Mouse (Mus musculus) activated CD4-positive, CD25-positive, alpha-beta regulatory T cell, adult 4 months (primary cell): ENCODE data around the gene Rbm41. TPM values are rescaled to one million over a fixed set of nuclear protein-coding genes. Genes with fewer than 3 reads are reported as not detected.

Experiments used
- ATAC-seq: one replicate; pipeline ENCODE4 v1.8.0; 2017
- polyA plus RNA-seq, 2 experiments: library from polyadenylated mRNA; unstranded; fragments of 100-300 nt; shearing (Covaris generic); gene quantifications; one replicate each; pipeline ENCODE4 v1.2.1; 2017

The Rbm41 gene
- 1 to 10 TPM; 8.4 to 8.6 TPM for polyA plus RNA-seq

GRCm38 (mm10) chrX:139997740-139998690 lies at the start of gene Rbm41:
Gene Rbm41, minus strand, starts transcription at chrX:139998595.
- ATAC-seq: peak; percentile 100

DNA sequence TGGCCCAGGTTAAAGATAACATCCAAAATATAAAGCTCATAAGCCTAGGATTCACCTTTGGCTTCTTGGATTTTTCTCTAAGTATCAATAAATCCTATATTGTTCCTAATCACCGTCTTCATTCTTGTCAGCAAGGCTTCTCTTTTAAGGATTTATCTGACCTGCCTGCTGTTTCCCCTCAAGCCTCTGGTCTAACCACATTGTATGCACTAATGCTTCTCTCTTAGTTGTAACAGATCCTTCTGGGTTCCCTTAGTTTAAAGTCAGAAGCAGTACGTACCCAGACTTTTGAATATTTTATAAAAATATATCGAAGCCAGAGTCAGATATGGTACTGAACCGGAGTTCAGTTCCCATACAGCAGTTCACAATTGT lies 283 bp upstream of the Rbm41 start:
- no peak for ATAC-seq

- ATAC-seq: no peak
Observed at GRCm38 (mm10) chrX:139982115-139982514, 16.3 kb downstream of the Rbm41 start.

GRCm38 (mm10) chrX:139933507-139933906 lies 64.9 kb downstream of the Rbm41 start:
- no peak for ATAC-seq

- ATAC-seq: no peak
Observed at GRCm38 (mm10) chrX:139932472-139932871, 65.9 kb downstream of the Rbm41 start.

DNA sequence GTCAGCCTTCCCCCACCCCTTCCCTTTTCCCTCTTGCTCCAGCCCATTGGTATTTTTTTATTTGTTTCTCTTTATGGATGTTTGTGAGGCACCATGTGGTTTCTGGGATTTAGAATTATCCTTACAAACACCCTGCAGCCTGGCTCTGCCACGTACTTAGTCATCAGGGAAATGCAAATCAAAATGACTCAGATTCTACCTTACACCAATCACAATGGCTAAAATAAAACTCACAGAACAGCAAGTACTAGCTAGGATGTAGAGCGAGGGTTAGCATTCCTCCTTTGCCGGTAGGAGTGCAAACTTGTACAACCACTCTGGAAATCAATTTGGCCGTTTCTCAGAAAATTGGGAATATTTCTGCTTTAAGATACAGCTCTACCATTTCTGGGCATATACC lies 77.8 kb downstream of the Rbm41 start:
- no peak for ATAC-seq

DNA sequence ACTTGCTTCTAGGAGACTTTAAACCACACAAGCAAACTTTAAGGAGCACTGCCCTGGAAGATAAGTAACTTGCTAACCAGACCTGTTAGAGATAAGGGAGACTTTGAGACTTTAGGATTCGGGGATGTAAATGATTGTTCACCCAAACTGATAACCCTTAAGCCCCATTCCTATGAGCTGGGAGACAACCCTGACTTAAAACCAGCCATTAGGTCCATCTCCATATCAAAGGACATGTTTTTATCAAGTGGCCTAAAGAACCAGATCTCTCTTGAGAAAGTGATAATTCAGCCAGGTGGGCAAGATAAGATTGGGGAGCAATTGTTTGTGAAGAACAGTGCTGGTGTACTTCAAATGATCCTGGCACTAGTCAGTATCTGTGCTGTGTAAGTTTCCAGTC lies 107.0 kb downstream of the Rbm41 start:
- no peak for ATAC-seq

DNA sequence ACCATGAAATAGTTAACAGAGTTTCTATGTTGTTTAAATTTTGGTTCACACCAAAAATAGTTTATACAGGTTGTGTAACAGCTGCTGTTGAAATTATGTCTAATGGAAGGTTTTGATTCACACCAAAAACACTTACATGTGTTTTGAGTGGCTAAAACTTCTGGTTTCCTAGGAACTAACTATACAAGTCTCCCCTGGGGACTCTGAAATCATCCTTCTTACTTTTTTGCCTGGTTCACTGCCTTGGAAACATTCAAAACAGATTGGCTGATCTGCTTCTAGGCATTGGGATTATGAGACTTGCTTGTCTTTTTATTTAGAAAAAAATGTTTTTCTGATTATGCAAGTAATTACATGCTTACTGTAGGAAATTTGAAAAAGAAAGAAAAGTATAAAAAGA lies 115.2 kb downstream of the Rbm41 start:
- no peak for ATAC-seq

DNA sequence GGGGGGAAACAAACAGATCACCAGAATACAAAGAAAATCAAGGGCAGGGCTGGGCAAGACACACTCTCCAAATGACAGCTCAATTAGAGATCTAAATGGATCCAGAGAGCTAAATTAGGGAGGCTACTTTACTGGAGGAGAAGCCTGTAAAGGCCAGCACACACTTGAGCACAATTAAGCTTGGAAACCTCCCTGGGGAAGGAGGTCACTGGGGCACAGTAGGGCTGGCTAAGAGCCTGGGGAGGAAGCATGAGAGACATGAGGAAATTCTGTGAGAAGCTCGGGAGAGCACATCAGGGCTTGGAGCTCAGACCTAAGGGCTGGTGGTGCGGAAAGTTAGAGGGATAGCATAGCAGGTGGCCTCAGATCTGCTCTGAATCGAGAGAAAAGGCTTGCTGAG lies 120.5 kb downstream of the Rbm41 start:
- ATAC-seq: no peak

- ATAC-seq: no peak
Observed at GRCm38 (mm10) chrX:139877105-139877504, 121.3 kb downstream of the Rbm41 start.

DNA sequence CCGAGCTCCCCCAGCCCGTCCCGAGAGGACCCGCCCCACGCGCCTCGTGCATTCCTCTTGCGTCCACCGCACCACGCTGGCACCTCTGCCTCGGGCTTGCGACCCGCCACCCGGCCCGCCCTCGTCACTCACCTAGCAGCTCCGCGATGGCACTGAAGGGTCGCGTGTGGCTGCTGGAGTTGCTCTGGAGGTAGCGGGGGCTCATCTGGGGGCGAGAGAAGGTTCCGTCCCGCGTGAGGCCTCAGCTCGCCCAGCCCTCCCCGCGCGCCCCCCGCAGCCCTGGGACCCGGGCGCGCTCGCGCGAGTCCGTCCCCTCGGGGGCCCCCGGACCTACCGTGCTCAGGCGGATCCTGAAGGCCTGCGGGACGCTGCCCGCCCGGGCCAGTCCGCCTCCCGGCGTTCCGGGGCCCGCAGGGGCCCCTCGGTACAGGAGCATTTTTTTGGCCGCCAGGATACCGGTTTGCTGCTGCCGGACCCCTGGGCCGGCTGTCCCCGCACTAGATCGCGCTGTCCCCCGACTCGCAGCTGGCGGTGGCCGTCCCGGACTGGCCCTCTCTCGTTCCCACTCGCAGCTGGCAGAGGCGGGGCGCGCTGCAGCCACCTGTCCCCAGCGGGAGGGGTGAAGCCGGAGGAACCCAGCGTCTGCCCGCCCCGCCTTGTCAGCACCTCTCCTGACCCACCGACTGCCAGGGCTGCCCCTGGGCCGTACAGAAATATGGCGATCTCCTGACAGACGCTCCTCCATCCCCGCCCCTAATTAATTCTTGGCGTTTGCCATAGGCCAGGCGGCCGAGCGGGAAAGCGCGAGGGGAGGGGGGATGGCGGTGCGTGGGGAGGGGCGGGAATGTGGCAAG lies 127.2 kb downstream of the Rbm41 start, which contains the start of gene Morc4:
Gene Morc4, minus strand, starts transcription at position 740 of the 854 bp plus-strand sequence.
- ATAC-seq: no peak

DNA sequence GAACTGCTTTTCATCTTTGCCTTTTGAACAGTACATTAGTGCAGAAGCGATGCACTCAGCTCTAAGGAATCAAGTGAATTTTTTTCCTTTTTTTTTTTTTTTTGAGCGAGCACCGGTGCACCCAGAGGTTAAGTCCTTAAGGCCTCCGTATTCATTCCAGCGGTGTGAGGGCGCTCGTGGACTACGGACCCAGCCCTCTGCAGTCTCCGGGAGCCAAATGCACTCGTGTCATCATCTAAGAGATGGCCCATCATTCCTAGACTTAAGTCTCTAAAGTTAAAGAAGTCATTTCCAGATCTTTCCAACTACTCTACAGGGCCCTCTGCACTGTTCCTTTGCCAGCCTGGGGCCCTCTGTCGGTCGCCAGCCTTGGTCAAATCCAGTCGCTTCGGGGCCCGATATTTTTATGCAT lies 128.1 kb downstream of the Rbm41 start:
- no peak for ATAC-seq

GRCm38 (mm10) chrX:139859402-139859801 lies 139.0 kb downstream of the Rbm41 start:
- ATAC-seq: no peak

DNA sequence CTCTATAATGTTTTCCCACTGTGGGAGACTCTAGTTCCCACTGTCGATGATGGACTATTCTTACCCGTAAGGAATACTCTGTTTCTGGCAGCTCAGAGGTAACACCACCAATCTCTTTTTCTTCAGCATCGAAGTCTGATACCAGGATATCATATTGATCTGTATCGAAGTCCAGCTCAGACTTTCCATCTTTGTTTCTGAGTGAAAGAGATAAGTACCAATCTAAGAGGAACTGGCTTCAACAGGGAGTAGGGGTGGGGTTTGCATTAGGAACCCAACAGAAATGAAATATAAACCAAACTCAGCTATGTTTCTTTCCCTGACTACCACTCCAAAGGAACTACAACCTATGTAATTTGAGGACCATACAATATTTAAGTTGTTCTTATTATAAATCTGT lies 143.6 kb downstream of the Rbm41 start:
- ATAC-seq: no peak

DNA sequence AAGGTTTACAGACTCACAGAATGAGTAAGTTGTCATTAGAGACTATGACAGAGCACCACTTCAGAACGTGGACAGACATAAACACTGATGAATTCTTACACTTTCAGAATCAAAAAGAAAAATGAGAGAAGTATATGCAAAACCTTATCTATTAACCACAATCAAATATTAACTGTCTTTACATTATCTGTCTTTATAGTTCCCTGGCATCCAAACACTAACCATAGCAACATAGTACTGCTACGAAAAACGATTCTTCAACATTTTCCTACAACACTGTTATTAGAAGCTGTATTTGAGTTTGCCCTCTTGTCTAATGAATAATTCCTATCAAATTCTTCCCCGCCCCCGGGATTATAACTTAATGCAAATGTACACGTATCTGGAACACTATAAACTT lies 157.3 kb downstream of the Rbm41 start:
- ATAC-seq: no peak

Other genes with a start within 250 kb of the Rbm41 start
- gene Ripply1, start 216.2 kb downstream of the Rbm41 start, polyA plus RNA-seq: not detected
- not detected for gene Cldn2, start 197.8 kb downstream of the Rbm41 start, polyA plus RNA-seq
- gene Morc4, start 126.9 kb downstream of the Rbm41 start, polyA plus RNA-seq: under 1 TPM in 1 of 2 experiments, not detected in 1; 0.20 TPM
- not detected for gene Nup62cl, start 64.1 kb upstream of the Rbm41 start, polyA plus RNA-seq
- under 1 TPM in 1 of 2 experiments, not detected in 1; 0.22 TPM for gene Pih1h3b, start 64.3 kb upstream of the Rbm41 start, polyA plus RNA-seq